Mouse (Mus musculus): ENCODE measurements around the gene 4930583I09Rik. TPM values are rescaled to one million over a fixed set of nuclear protein-coding genes. Genes with fewer than 3 reads are reported as not detected.

4930583I09Rik gene
- polyA plus RNA-seq, 1 experiment from 2014 or later = not detected

GRCm38 (mm10) chr17:64826843-64827242 lies 9.0 kb downstream of the 4930583I09Rik start:
- H3K4me1 ChIP-seq = no peaks in the 10 kb centered on the region
- no peak overlapping the region for H3K4me3 ChIP-seq
- no peaks in the 10 kb centered on the region for H3K27me3 ChIP-seq (replicated peaks; ENCODE audit: low read depth, poor library complexity, severe bottlenecking)
- H3K9me3 ChIP-seq = no peaks in the 10 kb centered on the region
- no peak for DNase-seq (ENCODE audit: low spot score)
- 81% methylated on average over 4 of the region's 4 CpGs for WGBS
- no peaks in the 10 kb centered on the region for H3K36me3 ChIP-seq (replicated peaks)
- no peak overlapping the region for H3K27ac ChIP-seq (replicated peaks)

DNA sequence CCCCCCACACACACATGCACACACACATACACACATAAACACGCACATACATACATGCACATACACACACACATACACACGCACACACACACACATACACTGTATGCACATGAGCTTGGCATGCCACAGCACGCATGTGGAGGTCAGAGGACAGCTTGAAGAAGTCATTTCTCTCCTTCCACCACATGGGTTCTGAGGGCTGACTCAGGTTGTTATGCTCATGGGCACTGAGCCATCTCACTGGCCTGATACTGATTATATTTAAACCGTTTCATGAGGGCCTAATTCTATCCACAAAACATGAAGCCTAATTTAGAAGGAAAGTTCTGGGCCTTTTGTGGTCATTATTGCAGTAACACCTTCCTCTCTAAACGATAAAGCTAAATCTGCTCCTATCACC lies 13.3 kb downstream of the 4930583I09Rik start:
- H3K36me3 ChIP-seq (replicated peaks) = no peaks in the 10 kb centered on the region
- no peaks in the 10 kb centered on the region for H3K4me1 ChIP-seq
- WGBS = 88% methylated on average over 5 of the region's 5 CpGs
- H3K4me3 ChIP-seq = no peak overlapping the region
- H3K27ac ChIP-seq (replicated peaks) = no peak overlapping the region
- DNase-seq (ENCODE audit: low spot score) = no peak
- no peaks in the 10 kb centered on the region for H3K9me3 ChIP-seq
- no peaks in the 10 kb centered on the region for H3K27me3 ChIP-seq (replicated peaks; ENCODE audit: low read depth, poor library complexity, severe bottlenecking)

DNA sequence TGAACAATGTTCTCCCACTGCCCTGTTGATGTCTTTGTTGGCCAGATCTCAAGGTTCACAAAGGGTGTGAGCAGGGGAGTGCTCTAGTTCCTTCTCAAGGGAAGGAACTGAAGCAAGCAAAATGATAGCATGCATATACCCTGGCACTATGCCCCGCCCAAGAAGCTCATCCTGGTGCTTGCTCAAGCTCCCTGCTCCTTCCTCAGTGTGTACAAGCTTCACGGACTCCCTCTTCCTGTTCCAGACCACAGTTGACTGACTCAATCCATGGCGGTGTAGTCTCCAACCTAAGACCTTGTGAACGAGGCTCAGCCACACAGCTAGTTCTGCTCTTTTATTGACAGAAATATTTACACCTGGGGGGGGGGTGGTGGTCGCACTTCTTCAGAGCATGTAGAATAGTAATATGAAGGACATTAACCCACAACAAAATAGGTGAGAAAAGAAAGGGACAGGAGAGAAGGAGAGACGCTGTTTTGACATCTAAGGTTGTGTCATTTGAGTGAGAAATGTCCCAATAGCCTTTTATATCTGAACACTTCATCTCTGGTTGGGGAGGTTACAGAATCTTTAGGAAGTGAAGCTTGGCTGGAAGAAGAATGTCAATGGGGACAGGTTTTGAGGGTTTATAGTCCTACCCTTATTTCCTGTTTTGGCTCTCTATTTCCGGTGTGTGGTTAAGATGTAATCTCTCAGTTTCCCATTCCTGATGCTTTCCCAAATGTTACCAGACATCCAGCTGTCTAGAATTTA lies 14.9 kb downstream of the 4930583I09Rik start:
- Histone ChIP-seq H3K27ac (replicated peaks) (no peak overlapping the region), H3K4me1 (no peaks in the 10 kb centered on the region), H3K27me3 (replicated peaks; ENCODE audit: low read depth, poor library complexity, severe bottlenecking) (no peaks in the 10 kb centered on the region), H3K9me3 (no peaks in the 10 kb centered on the region), H3K36me3 (replicated peaks) (no peaks in the 10 kb centered on the region), H3K4me3 (no peak overlapping the region)
- 86% methylated on average over 7 of the region's 7 CpGs for WGBS
- no peak for DNase-seq (ENCODE audit: low spot score)

- DNase-seq (ENCODE audit: low spot score) = no peak
- H3K36me3 ChIP-seq (replicated peaks) = no peaks in the 10 kb centered on the region
- H3K27me3 ChIP-seq (replicated peaks; ENCODE audit: low read depth, poor library complexity, severe bottlenecking) = no peaks in the 10 kb centered on the region
- WGBS = 93% methylated on average over 3 of the region's 3 CpGs
- H3K4me3 ChIP-seq = no peak overlapping the region
- no peaks in the 10 kb centered on the region for H3K4me1 ChIP-seq
- H3K9me3 ChIP-seq = no peaks in the 10 kb centered on the region
- H3K27ac ChIP-seq (replicated peaks) = no peak overlapping the region
Measured at GRCm38 (mm10) chr17:64816298-64816697, 19.6 kb downstream of the 4930583I09Rik start.

DNA sequence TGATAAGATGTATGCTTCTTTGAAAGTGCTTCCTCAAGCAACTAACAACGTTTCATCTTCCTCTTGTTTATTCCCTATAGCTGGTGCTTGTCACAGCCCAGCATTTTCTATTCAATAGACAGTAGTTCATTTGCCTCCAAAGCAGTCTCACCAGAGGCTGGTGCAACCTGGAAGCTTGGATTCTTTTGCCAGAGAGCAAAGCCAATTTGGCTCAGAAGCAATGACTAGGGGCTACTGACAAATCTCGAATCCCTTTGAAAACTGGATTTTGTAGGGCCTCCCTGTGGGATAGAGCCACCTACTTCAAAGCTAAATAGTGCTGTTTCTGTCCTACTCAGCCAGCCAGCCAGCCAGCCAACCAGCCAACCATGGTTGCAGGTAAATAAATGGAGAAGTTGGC lies 20.1 kb downstream of the 4930583I09Rik start:
- Histone ChIP-seq H3K27me3 (replicated peaks; ENCODE audit: low read depth, poor library complexity, severe bottlenecking) (no peaks in the 10 kb centered on the region), H3K4me1 (no peaks in the 10 kb centered on the region), H3K9me3 (no peaks in the 10 kb centered on the region), H3K27ac (replicated peaks) (no peak overlapping the region), H3K36me3 (replicated peaks) (no peaks in the 10 kb centered on the region), H3K4me3 (no peak overlapping the region)
- 78% methylated on average over 2 of the region's 2 CpGs for WGBS
- DNase-seq (ENCODE audit: low spot score) = no peak

DNA sequence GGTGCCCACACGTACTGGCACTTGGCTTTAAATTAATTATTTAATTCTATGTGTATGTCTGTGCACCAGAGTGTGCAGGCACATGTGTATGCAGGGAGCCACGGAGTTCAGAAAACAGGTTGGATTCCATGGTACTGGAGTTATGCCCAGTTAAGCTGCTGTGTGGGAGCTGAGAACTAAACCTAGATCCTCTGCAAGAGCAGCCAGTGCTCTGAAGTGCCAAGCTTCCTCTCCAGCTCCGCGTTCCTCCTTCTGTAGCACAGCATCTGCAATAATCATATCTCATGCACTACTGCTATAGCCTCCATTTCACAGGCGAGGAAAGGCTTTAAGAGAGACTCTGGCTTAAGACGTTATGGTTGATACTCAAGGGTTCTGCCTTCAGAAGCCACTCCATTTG lies 22.3 kb downstream of the 4930583I09Rik start:
- 91% methylated on average over 6 of the region's 6 CpGs for WGBS

GRCm38 (mm10) chr17:64806035-64806589 lies 29.8 kb downstream of the 4930583I09Rik start:
- no peaks in the 10 kb centered on the region for H3K36me3 ChIP-seq (replicated peaks)
- H3K9me3 ChIP-seq = no peaks in the 10 kb centered on the region
- H3K27ac ChIP-seq (replicated peaks) = no peak overlapping the region
- 89% methylated on average over 8 of the region's 8 CpGs for WGBS
- no peak for DNase-seq (ENCODE audit: low spot score)
- peaks cover 14% of the 10 kb centered on the region for H3K4me1 ChIP-seq
- no peaks in the 10 kb centered on the region for H3K27me3 ChIP-seq (replicated peaks; ENCODE audit: low read depth, poor library complexity, severe bottlenecking)
- no peak overlapping the region for H3K4me3 ChIP-seq

More for the DNA sequence above, 22.3 kb downstream of the 4930583I09Rik start:
- H3K27me3 ChIP-seq (replicated peaks; ENCODE audit: low read depth, poor library complexity, severe bottlenecking) = no peaks in the 10 kb centered on the region
- H3K27ac ChIP-seq (replicated peaks) = no peak overlapping the region
- H3K36me3 ChIP-seq (replicated peaks) = no peaks in the 10 kb centered on the region
- DNase-seq (ENCODE audit: low spot score) = no peak
- H3K9me3 ChIP-seq = no peaks in the 10 kb centered on the region
- H3K4me3 ChIP-seq = no peak overlapping the region
- no peaks in the 10 kb centered on the region for H3K4me1 ChIP-seq

DNA sequence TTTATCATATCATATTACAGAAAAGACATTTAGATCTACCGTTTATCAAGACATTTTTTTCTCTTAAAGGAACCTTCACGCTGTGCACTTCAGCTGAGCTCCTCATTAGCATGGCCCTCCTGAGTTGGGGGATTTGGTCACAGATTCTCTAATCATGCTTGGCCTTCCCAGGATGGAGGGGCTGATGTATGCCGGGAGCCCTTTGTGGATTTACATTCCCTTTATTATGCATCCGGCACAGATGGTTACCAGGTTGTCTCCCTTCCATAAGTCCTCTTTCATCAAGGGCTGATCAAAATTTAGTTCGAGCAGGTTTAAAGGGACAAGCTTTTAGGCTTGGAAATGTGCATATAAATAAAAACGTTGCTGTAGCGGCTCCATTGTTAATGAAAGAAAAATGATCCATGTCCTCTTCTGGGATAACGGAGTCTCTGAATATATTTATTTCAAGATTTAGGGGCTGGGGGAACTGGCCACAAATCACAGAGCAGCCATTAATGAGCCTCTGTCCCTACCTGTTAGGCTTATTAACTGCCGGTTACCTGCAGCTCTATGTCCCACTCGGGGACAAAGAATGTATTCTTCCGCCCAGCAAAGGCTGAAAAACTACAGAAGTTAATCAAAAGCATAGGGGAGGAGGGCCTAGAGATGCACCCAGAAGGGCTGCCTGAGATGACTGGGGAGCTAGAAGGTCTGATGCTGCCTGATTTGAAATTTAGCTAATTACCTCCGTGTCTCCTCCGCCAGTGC lies 31.3 kb downstream of the 4930583I09Rik start:
- Histone ChIP-seq H3K9me3 (no peaks in the 10 kb centered on the region), H3K36me3 (replicated peaks) (no peaks in the 10 kb centered on the region), H3K27ac (replicated peaks) (no peak overlapping the region), H3K27me3 (replicated peaks; ENCODE audit: low read depth, poor library complexity, severe bottlenecking) (no peaks in the 10 kb centered on the region), H3K4me3 (no peak overlapping the region), H3K4me1 (peaks cover 14% of the 10 kb centered on the region)
- WGBS = 68% methylated on average over 13 of the region's 13 CpGs
- DNase-seq (ENCODE audit: low spot score) = no peak

GRCm38 (mm10) chr17:64802956-64803275 lies 33.0 kb downstream of the 4930583I09Rik start:
- H3K27me3 ChIP-seq (replicated peaks; ENCODE audit: low read depth, poor library complexity, severe bottlenecking) = no peaks in the 10 kb centered on the region
- DNase-seq (ENCODE audit: low spot score) = no peak
- no peak overlapping the region for H3K4me3 ChIP-seq
- WGBS = 50% methylated on average over 7 of the region's 7 CpGs
- H3K27ac ChIP-seq (replicated peaks) = peak overlapping the region; percentile 72; the same call in 1 of the 2 replicates
- H3K9me3 ChIP-seq = no peaks in the 10 kb centered on the region
- no peaks in the 10 kb centered on the region for H3K36me3 ChIP-seq (replicated peaks)
- peaks cover 14% of the 10 kb centered on the region for H3K4me1 ChIP-seq

DNA sequence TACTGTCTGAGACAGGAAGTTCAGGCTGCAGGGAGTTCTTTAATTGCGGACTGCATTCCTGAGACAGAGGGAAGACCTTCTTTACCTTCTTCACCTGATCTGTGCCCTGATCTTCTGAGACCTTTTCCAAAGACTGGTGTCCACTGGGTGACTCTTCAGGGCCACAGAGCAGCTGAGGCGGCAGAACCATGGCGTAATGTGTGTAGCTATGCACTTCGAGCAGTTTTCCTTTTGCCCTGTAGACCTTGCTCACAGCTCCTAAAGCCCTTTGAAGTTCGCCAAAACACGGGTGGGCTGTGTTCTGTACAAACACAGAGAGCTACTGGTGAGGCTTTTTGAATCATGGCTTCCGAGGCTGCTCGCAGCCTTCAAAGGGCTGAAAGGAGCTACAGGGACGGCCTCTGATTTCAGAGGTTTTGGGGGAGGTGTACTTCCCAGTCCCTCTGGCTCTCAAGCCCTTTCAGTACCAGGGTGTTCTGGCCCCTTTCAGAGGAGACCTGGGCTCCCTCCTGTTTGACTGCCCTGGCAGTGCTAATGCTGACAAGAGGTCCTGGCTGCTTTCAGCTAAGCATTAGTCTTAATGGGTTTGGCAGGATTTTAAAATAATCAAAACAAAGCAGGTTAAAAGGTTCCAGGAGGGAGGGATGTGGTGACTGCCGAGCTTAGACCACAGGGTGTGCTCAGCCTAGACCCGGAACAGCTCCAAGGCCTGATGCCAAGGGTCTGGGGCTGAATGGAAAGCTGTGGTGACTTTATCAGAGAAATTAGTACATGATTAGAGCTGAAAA lies 33.5 kb downstream of the 4930583I09Rik start:
- H3K27ac ChIP-seq (replicated peaks) = peak overlapping the region; percentile 72
- no peaks in the 10 kb centered on the region for H3K36me3 ChIP-seq (replicated peaks)
- H3K27me3 ChIP-seq (replicated peaks; ENCODE audit: low read depth, poor library complexity, severe bottlenecking) = no peaks in the 10 kb centered on the region
- H3K9me3 ChIP-seq = no peaks in the 10 kb centered on the region
- 41% methylated on average over 11 of the region's 11 CpGs for WGBS
- DNase-seq (ENCODE audit: low spot score) = peak; percentile 54
- peaks cover 14% of the 10 kb centered on the region for H3K4me1 ChIP-seq
- no peak overlapping the region for H3K4me3 ChIP-seq

DNA sequence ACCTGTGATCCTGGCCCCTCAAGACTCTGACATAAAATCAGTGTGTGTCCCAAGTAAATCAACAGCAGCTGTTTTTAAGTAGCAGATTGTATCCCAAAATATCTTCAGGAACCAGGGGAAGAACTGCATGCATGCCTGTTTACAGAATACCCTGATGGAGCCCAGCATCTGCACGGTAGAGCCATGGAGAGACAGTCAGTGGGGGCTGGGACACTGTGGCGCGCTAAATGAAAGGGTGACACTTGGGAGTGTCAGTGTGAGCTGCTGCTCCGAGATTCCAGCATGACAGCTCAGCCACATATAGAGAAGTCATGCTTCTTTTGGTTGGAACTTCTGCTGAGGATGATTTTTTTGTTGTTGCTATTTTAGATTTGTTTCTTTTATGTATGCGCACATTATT lies 43.2 kb downstream of the 4930583I09Rik start:
- whole genome bisulfite sequencing = 81% methylated on average over 5 of the region's 5 CpGs
- no peak overlapping the region for H3K27ac ChIP-seq (replicated peaks)
- H3K4me3 ChIP-seq = no peak overlapping the region
- no peaks in the 10 kb centered on the region for H3K27me3 ChIP-seq (replicated peaks; ENCODE audit: low read depth, poor library complexity, severe bottlenecking)
- H3K9me3 ChIP-seq = no peaks in the 10 kb centered on the region
- no peaks in the 10 kb centered on the region for H3K36me3 ChIP-seq (replicated peaks)
- DNase-seq (ENCODE audit: low spot score) = no peak
- peaks cover 1% of the 10 kb centered on the region; the same call in 1 of the 2 replicates for H3K4me1 ChIP-seq

GRCm38 (mm10) chr17:64792076-64792475 lies 43.8 kb downstream of the 4930583I09Rik start:
- H3K36me3 ChIP-seq (replicated peaks) = no peaks in the 10 kb centered on the region
- DNase-seq (ENCODE audit: low spot score) = no peak
- no peak overlapping the region for H3K27ac ChIP-seq (replicated peaks)
- no peaks in the 10 kb centered on the region for H3K9me3 ChIP-seq
- no peak overlapping the region for H3K4me3 ChIP-seq
- no peaks in the 10 kb centered on the region for H3K27me3 ChIP-seq (replicated peaks; ENCODE audit: low read depth, poor library complexity, severe bottlenecking)
- 94% methylated on average over 3 of the region's 3 CpGs for WGBS
- peaks cover 6% of the 10 kb centered on the region; the same call in 1 of the 2 replicates for H3K4me1 ChIP-seq

Data from embryonic facial prominence, embryonic 10.5 days (tissue).